27 mouse cellular contexts compared by ENCODE assay signal in the genomic region with DNA sequence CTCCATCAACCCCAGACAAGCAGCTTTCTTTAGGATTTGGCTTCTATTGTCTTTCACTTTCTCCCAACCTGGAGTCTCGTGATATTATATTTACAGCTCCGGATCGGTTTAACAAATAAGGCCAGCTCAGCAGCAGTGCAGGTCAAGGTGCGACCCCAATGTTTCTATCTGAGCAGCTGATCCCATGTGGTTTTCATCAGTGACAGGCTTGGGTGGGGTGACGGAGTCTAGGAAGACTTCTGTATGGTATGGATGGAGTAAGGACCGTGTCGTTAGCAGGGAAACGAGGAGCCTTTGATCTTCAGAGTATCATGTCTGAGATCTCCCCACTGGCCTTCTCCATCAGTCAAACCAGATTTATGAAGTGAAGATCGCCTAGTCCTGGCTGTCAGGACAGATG.
DNase-seq lines count a peak whose midpoint lies in the region; ATAC-seq lines count a peak whose summit lies in the region.
"Had no signal": no experiment of that assay in that cellular context is flagged by ENCODE, and none has a peak within 500 bp of the region (broad histone marks: within the 10 kb centered on the region; RNA-seq: fewer than 3 reads in every experiment).

No protein-coding gene starts in this region.

- no peaks in the 10 kb centered on the region; the same call in 1 of the 2 replicates for H3K9me3 ChIP-seq in forebrain, embryonic 10.5 days
- no peaks in the 10 kb centered on the region; the same call in 1 of the 2 replicates for H3K9me3 ChIP-seq in forebrain, embryonic 13.5 days (replicated peaks)
- no peaks in the 10 kb centered on the region for H3K9me3 ChIP-seq in embryonic facial prominence, embryonic 11.5 days (replicated peaks; ENCODE audit: control insufficient read depth, low read length)
- no peaks in the 10 kb centered on the region for H3K9me3 ChIP-seq in intestine, embryonic 15.5 days
- H3K9me3 ChIP-seq: forebrain, embryonic 12.5 days; hindbrain, embryonic 13.5 days; liver, embryonic 13.5 days; midbrain, embryonic 15.5 days; neural tube, embryonic 15.5 days had no signal

- no peak overlapping the region for H3K9ac ChIP-seq in forebrain, embryonic 13.5 days
- no peak overlapping the region for H3K9ac ChIP-seq in embryonic facial prominence, embryonic 11.5 days (replicated peaks; ENCODE audit: low read length)
- H3K9ac ChIP-seq in intestine, embryonic 15.5 days = no peak overlapping the region
- H3K9ac ChIP-seq: forebrain, embryonic 12.5 days; heart, embryonic 12.5 days; hindbrain, embryonic 13.5 days; liver, embryonic 13.5 days; midbrain, embryonic 15.5 days; neural tube, embryonic 15.5 days had no signal

- no peaks in the 10 kb centered on the region for H3K36me3 ChIP-seq in forebrain, embryonic 10.5 days (replicated peaks)
- H3K36me3 ChIP-seq in forebrain, embryonic 13.5 days (ENCODE audit: poor library complexity, severe bottlenecking) = no peaks in the 10 kb centered on the region
- H3K36me3 ChIP-seq in embryonic facial prominence, embryonic 11.5 days (replicated peaks; ENCODE audit: control insufficient read depth, insufficient read depth, low read depth, low read length) = no peaks in the 10 kb centered on the region
- H3K36me3 ChIP-seq in intestine, embryonic 15.5 days = no peaks in the 10 kb centered on the region
- H3K36me3 ChIP-seq: forebrain, embryonic 12.5 days; G1E; heart, embryonic 12.5 days; hindbrain, embryonic 13.5 days; liver, embryonic 13.5 days; midbrain, embryonic 15.5 days; neural tube, embryonic 15.5 days had no signal

- H3K4me1 ChIP-seq in forebrain, embryonic 10.5 days = peaks cover 18% of the 10 kb centered on the region
- peaks cover 11% of the 10 kb centered on the region for H3K4me1 ChIP-seq in forebrain, embryonic 13.5 days
- H3K4me1 ChIP-seq in embryonic facial prominence, embryonic 11.5 days (ENCODE audit: control insufficient read depth, insufficient read depth, low read length) = no peaks in the 10 kb centered on the region; the same call in 1 of the 2 replicates
- H3K4me1 ChIP-seq in intestine, embryonic 15.5 days (replicated peaks) = 0 out of 2 replicates have a peak, but pooled peaks cover 6% of the 10 kb centered on the region
- H3K4me1 ChIP-seq: liver, embryonic 13.5 days; megakaryocyte, embryonic 14.5 days; midbrain, embryonic 15.5 days had no signal

- no peak overlapping the region for H3K4me2 ChIP-seq in forebrain, embryonic 13.5 days
- no peak overlapping the region for H3K4me2 ChIP-seq in embryonic facial prominence, embryonic 11.5 days (ENCODE audit: low read depth, low read length)
- 0 out of 2 replicates have a peak overlapping the region, but pooled peaks have one; percentile 24 for H3K4me2 ChIP-seq in intestine, embryonic 15.5 days (replicated peaks)
- H3K4me2 ChIP-seq: forebrain, embryonic 12.5 days; hindbrain, embryonic 13.5 days; liver, embryonic 13.5 days; midbrain, embryonic 15.5 days; neural tube, embryonic 15.5 days had no signal

- DNase-seq in forebrain, embryonic 10.5 days (ENCODE audit: extremely low spot score, low spot score) = no peak
- DNase-seq in embryonic facial prominence, embryonic 11.5 days (ENCODE audit: low spot score) = peak; percentile 48
- peak; percentile 21 for DNase-seq in mesoderm, embryonic 11.5 days (ENCODE audit: low read depth, low spot score)
- no peak for DNase-seq in Muller cell, postnatal 12 days (ENCODE audit: inconsistent ontology term)
- no peak for DNase-seq in urinary bladder, postnatal 4 days (ENCODE audit: low spot score in 2 of 2)
- no peak for DNase-seq in liver
- DNase-seq: cerebellum, adult 18-20 months; cerebellum, postnatal 25 days; gastrocnemius, postnatal 10 days; heart, adult 11 months; heart, postnatal 14 days; kidney, postnatal 10 days; layer of hippocampus, postnatal 36 days; liver, embryonic 13.5 days; lung, postnatal 14 days; right cerebral cortex, postnatal 25 days; thymus, postnatal 4 days had no signal

- no peak overlapping the region for H3K4me3 ChIP-seq in forebrain, embryonic 10.5 days
- H3K4me3 ChIP-seq in forebrain, embryonic 13.5 days = no peak overlapping the region
- H3K4me3 ChIP-seq in embryonic facial prominence, embryonic 11.5 days (ENCODE audit: low read depth, low read length) = no peak overlapping the region
- no peak overlapping the region for H3K4me3 ChIP-seq in intestine, embryonic 15.5 days (replicated peaks)
- H3K4me3 ChIP-seq: forebrain, embryonic 12.5 days; heart, embryonic 12.5 days; hindbrain, embryonic 13.5 days; layer of hippocampus, adult 2 months; liver, embryonic 13.5 days; megakaryocyte, embryonic 14.5 days; midbrain, embryonic 15.5 days; neural tube, embryonic 15.5 days had no signal

- ATAC-seq in forebrain, embryonic 13.5 days = no peak
- ATAC-seq in embryonic facial prominence, embryonic 11.5 days (replicated peaks; ENCODE audit: insufficient number of reproducible peaks, low FRiP score, low TSS enrichment, low read depth) = no peak
- ATAC-seq in intestine, embryonic 15.5 days = peak; percentile 58; the same call in 1 of the 2 replicates
- ATAC-seq: midbrain, embryonic 15.5 days had no signal

- no peaks in the 10 kb centered on the region for H3K27me3 ChIP-seq in forebrain, embryonic 10.5 days (ENCODE audit: poor library complexity, severe bottlenecking)
- no peaks in the 10 kb centered on the region for H3K27me3 ChIP-seq in forebrain, embryonic 13.5 days
- no peaks in the 10 kb centered on the region for H3K27me3 ChIP-seq in embryonic facial prominence, embryonic 11.5 days (ENCODE audit: control insufficient read depth, insufficient read depth, low read length)
- no peaks in the 10 kb centered on the region for H3K27me3 ChIP-seq in intestine, embryonic 15.5 days (replicated peaks)
- H3K27me3 ChIP-seq: forebrain, embryonic 12.5 days; hindbrain, embryonic 13.5 days; liver, embryonic 13.5 days; midbrain, embryonic 15.5 days; neural tube, embryonic 15.5 days had no signal

- 65% methylated on average over 9 of the region's 9 CpGs for WGBS in forebrain, embryonic 10.5 days
- WGBS in forebrain, embryonic 13.5 days = 54% methylated on average over 9 of the region's 9 CpGs
- WGBS in embryonic facial prominence, embryonic 11.5 days = 28% methylated on average over 9 of the region's 9 CpGs
- WGBS in intestine, embryonic 15.5 days = 51% methylated on average over 9 of the region's 9 CpGs

- 0 out of 2 replicates have a peak overlapping the region, but pooled peaks have one; percentile 25 for H3K27ac ChIP-seq in forebrain, embryonic 10.5 days
- H3K27ac ChIP-seq in forebrain, embryonic 13.5 days = no peak overlapping the region
- no peak overlapping the region for H3K27ac ChIP-seq in embryonic facial prominence, embryonic 11.5 days (replicated peaks; ENCODE audit: low read depth, low read length)
- H3K27ac ChIP-seq in intestine, embryonic 15.5 days = no peak overlapping the region
- H3K27ac ChIP-seq: hindbrain, embryonic 13.5 days; layer of hippocampus, adult 2 months; liver, embryonic 13.5 days; midbrain, embryonic 15.5 days; neural tube, embryonic 15.5 days had no signal

Comparison
In these comparisons a context has a peak if more than half of its experiments do, and no peak if none do; other contexts are left out.
1. DNase-seq: peak in embryonic facial prominence, embryonic 11.5 days (single experiment) and mesoderm, embryonic 11.5 days (single experiment); none in forebrain, embryonic 10.5 days (single experiment), Muller cell, postnatal 12 days (single experiment), urinary bladder, postnatal 4 days (0 of 2) and liver (single experiment).